Mouse (Mus musculus) c-Kit-positive CD71-positive TER-119-positive erythroid progenitor cells, embryonic 14.5 days (primary cell): ENCODE measurements around the gene Zfyve27.

Source experiments
- DNase-seq: peaks from one replicate; pipeline ENCODE4 v3.0.0-alpha.2; 2013; ENCODE audit warnings: low spot score

The Zfyve27 gene

DNA sequence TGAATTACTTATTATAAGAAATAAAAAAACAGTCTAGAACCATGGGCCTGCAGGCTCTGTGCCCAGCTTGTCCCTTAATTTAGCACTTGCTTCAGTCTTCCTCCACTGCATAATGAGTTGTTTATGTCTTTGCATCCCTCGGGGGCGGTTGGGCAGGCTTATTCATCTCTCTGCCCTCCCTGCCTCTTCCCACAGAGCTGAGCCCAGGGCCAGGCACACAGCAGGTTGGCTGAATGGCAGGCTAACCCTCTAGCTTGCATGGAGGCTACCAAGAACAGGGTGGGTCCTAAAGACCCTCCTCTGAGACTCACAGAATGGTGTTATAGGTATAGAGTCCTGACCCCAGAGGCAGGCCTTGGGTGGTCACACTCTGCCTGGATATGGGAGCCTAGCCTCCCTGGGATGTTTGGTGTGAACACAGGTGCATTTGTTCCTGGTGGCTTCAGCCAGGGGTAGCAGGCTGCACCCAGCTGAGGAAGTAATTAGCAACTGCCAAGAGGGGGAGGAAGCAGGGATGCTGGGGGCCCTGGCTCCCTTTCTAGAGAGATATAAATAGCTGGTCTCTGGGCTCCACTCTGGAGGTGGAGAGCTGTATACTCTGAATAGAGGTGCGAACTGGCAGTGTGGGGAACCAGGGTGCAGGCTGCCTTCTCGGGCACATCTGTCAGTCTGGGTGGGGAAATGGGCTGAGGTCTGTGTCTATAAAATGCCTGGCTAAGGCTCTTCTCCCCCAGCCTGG lies 74.0 kb downstream of the Zfyve27 start:
- no peak for DNase-seq

DNA sequence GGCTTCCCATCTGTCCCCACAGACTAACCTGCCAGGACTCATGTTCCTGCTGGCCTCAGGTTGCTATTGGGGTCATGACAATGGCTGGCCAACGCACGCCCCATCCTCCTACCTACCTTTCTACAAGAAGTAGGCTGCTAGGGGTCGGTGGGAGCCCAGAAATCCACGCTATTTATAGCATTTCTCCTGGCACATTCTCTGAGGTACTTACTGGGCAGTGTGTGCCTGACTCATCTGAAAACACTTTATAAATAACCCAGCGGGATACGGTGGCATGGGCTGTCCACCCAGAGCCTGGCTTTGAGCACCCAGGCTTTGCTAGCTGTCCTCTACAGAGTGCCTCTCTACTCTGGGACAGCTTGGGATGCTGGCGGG lies 74.6 kb downstream of the Zfyve27 start:
- DNase-seq, result no peak

DNA sequence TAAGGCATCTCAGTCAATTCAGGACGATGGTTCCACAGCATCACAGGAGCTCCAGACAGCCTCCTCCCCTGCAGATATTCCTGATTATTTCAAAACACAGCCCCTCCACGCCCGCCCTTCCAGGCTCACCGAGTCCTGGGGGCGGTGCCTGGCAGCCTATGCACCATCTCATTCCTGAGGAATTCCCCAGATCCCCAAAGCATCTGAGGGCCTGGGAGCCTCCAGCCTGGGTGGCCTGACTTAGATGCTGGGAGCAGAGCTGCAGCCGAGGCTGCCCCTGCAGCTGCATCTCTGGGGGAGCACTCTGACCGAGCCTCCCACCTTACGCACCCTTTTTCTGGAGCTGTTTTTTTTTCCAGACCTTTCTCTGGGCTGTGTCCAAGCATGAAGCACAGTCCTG lies 77.1 kb downstream of the Zfyve27 start:
- DNase-seq, result no peak

DNA sequence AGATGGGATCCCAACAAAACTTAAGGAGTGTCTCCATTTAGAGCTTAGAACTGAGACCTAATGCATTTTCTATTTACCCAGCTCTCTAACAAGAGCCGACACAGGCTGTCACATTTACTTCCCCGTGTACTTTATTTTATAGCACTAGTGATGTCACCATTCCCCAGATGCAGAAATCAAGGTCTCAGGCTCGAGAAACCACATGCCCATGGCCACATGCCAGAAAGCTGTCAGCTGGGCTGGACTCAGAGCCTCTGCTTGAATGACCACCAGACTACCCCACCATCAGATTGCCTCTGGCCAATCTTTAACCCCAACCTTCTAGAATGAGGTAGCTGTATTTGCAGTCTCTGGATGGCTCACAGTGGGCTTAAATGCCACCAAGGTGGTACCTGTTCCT lies 79.7 kb downstream of the Zfyve27 start:
- no peak for DNase-seq
